28 mouse cellular contexts compared by ENCODE assay signal in the genomic region with DNA sequence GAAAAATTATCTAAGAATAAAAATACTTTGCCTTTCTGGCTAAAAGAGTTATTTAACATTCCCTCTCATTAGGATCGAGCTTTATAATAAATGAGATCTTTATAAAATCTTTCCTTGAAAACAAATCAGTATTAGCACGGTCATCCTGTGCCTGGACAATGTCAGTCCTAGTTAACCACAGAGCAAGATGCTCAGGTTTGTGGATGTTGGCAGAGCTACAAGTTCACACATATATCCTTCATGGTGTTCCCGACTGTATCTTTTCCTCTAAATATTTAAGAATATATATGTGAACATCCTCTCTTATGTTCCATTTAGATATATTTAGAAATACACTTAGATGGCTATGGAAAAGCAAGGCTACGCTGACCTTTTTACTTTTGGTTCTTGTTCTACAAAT.
"Had no signal": no experiment of that assay in that cellular context is flagged by ENCODE, and none has a peak within 500 bp of the region (broad histone marks: within the 10 kb centered on the region; RNA-seq: fewer than 3 reads in every experiment).

No protein-coding gene starts in this region.

- H3K9ac ChIP-seq: embryonic facial prominence, embryonic 12.5 days; embryonic facial prominence, embryonic 13.5 days; embryonic facial prominence, embryonic 15.5 days; forebrain, embryonic 12.5 days; forebrain, embryonic 13.5 days; forebrain, embryonic 15.5 days; forebrain, postnatal 0 days had no signal

- H3K4me3 ChIP-seq: embryonic facial prominence, embryonic 10.5 days; embryonic facial prominence, embryonic 12.5 days; embryonic facial prominence, embryonic 13.5 days; embryonic facial prominence, embryonic 15.5 days; erythroblast, embryonic 14.5 days; forebrain, embryonic 10.5 days; forebrain, embryonic 12.5 days; forebrain, embryonic 13.5 days; forebrain, embryonic 15.5 days; gastrocnemius, adult 2 months had no signal

- H3K4me1 ChIP-seq: embryonic facial prominence, embryonic 12.5 days; embryonic facial prominence, embryonic 15.5 days; forebrain, embryonic 12.5 days; forebrain, embryonic 13.5 days; forebrain, embryonic 15.5 days had no signal

- H3K9me3 ChIP-seq: embryonic facial prominence, embryonic 10.5 days; embryonic facial prominence, embryonic 12.5 days; embryonic facial prominence, embryonic 13.5 days; embryonic facial prominence, embryonic 15.5 days; forebrain, embryonic 10.5 days; forebrain, embryonic 12.5 days; forebrain, embryonic 13.5 days; forebrain, embryonic 15.5 days had no signal

- ATAC-seq: forebrain, embryonic 13.5 days; forebrain, embryonic 14.5 days; forebrain, embryonic 15.5 days; forebrain, embryonic 16.5 days; forebrain, postnatal 0 days had no signal

- H3K36me3 ChIP-seq: embryonic facial prominence, embryonic 10.5 days; embryonic facial prominence, embryonic 12.5 days; embryonic facial prominence, embryonic 13.5 days; embryonic facial prominence, embryonic 15.5 days; forebrain, embryonic 10.5 days; forebrain, embryonic 12.5 days; forebrain, embryonic 15.5 days had no signal

- H3K27ac ChIP-seq: embryonic facial prominence, embryonic 10.5 days; embryonic facial prominence, embryonic 12.5 days; embryonic facial prominence, embryonic 13.5 days; embryonic facial prominence, embryonic 15.5 days; forebrain, embryonic 10.5 days; forebrain, embryonic 12.5 days; forebrain, embryonic 13.5 days; forebrain, embryonic 15.5 days; gastrocnemius, adult 2 months had no signal

- H3K27me3 ChIP-seq: embryonic facial prominence, embryonic 12.5 days; embryonic facial prominence, embryonic 13.5 days; embryonic facial prominence, embryonic 15.5 days; forebrain, embryonic 12.5 days; forebrain, embryonic 13.5 days; forebrain, embryonic 15.5 days had no signal

- H3K4me2 ChIP-seq: embryonic facial prominence, embryonic 12.5 days; embryonic facial prominence, embryonic 13.5 days; embryonic facial prominence, embryonic 15.5 days; forebrain, embryonic 12.5 days; forebrain, embryonic 13.5 days; forebrain, embryonic 15.5 days had no signal

- DNase-seq: cerebellum, adult 18-20 months; cerebellum, adult 2 months; cerebellum, adult 8-10 months; cerebellum, adult 9-10 months; cerebellum, adult 9-11 months; cerebellum, postnatal 10 days; cerebellum, postnatal 14 days; cerebellum, postnatal 25 days; cerebellum, postnatal 36 days; embryo, embryonic 11 days; forebrain, postnatal 0 days; gastrocnemius, adult 2 months; gastrocnemius, postnatal 10 days; gastrocnemius, postnatal 14 days; gastrocnemius, postnatal 25 days; gastrocnemius, postnatal 36 days; heart, adult 18-20 months had no signal
